Mouse (Mus musculus) heart, postnatal 0 days (tissue): ENCODE measurements at regions not wholly inside any gene's neighbourhood (a gene's known extent, or its start where the extent isn't known, plus 50 kb on each side); places are given as distances from the start of the nearest gene placed in this dataset.

ENCODE experiments used
- CTCF ChIP-seq: IDR thresholded peaks from 2 replicates; pipeline ENCODE4 v1.5.1; 2016; ENCODE audit warnings: antibody characterized with exemption, control low read depth, low read depth
- EP300 ChIP-seq: IDR thresholded peaks from 2 replicates; pipeline ENCODE4 v1.6.1; 2016; ENCODE audit warnings: antibody characterized with exemption, low read depth

- TF ChIP-seq CTCF (no peak), EP300 (no peak)
Observed at GRCm38 (mm10) chr10:17237918-17238850, 484.8 kb upstream of the Cited2 start.
